Mouse (Mus musculus) right cerebral cortex, postnatal 14 days (tissue): ENCODE data around the gene Kdsr.
A peak's percentile ranks its signal among the peaks of the same experiment; 100 is the strongest.

Source experiments
- DNase-seq: peaks from one replicate; pipeline ENCODE4 v3.0.0; 2022

Kdsr gene

GRCm38 (mm10) chr1:106738092-106738491 is 21.4 kb downstream of the Kdsr start:
- no peak for DNase-seq

- no peak for DNase-seq
Observed at GRCm38 (mm10) chr1:106736211-106736610, 23.3 kb downstream of the Kdsr start.

GRCm38 (mm10) chr1:106735586-106735985 is 23.9 kb downstream of the Kdsr start:
- DNase-seq: peak; percentile 33

- DNase-seq: no peak
Observed at GRCm38 (mm10) chr1:106722061-106722460, 37.5 kb downstream of the Kdsr start.

- peak; percentile 16 for DNase-seq
Observed at GRCm38 (mm10) chr1:106717736-106718135, 41.8 kb downstream of the Kdsr start.

- peak; percentile 88 for DNase-seq
Observed at GRCm38 (mm10) chr1:106717071-106717601, 42.4 kb downstream of the Kdsr start.

GRCm38 (mm10) chr1:106716141-106716540 is 43.4 kb downstream of the Kdsr start:
- no peak for DNase-seq

GRCm38 (mm10) chr1:106715111-106716083 is 44.1 kb downstream of the Kdsr start:
- DNase-seq: no peak

GRCm38 (mm10) chr1:106714530-106714981 is 45.0 kb downstream of the Kdsr start:
- DNase-seq: no peak

- DNase-seq: peak; percentile 65
Observed at GRCm38 (mm10) chr1:106713621-106714529, 45.7 kb downstream of the Kdsr start, which contains the start of gene Bcl2. TSS of gene Bcl2 (minus strand) at chr1:106714274.

GRCm38 (mm10) chr1:106712330-106712729 is 47.2 kb downstream of the Kdsr start:
- peak; percentile 57 for DNase-seq

GRCm38 (mm10) chr1:106711356-106712125 is 48.0 kb downstream of the Kdsr start:
- no peak for DNase-seq

- DNase-seq: no peak
Observed at GRCm38 (mm10) chr1:106710202-106710601, 49.3 kb downstream of the Kdsr start.

- DNase-seq: no peak
Observed at GRCm38 (mm10) chr1:106707036-106707880, 52.3 kb downstream of the Kdsr start.

- no peak for DNase-seq
Observed at GRCm38 (mm10) chr1:106703183-106703582, 56.3 kb downstream of the Kdsr start.

GRCm38 (mm10) chr1:106702471-106703175 is 56.9 kb downstream of the Kdsr start:
- DNase-seq: no peak

- no peak for DNase-seq
Observed at GRCm38 (mm10) chr1:106700520-106701114, 58.9 kb downstream of the Kdsr start.

- DNase-seq: no peak
Observed at GRCm38 (mm10) chr1:106696472-106696871, 63.1 kb downstream of the Kdsr start.

- DNase-seq: no peak
Observed at GRCm38 (mm10) chr1:106695649-106696048, 63.9 kb downstream of the Kdsr start.

- no peak for DNase-seq
Observed at GRCm38 (mm10) chr1:106694316-106694715, 65.2 kb downstream of the Kdsr start.
